ENCODE assay signal across 8 mouse cellular contexts in genomic region chr16:11908461-11909014, GRCm38 (mm10). TPM values are rescaled to one million over a fixed set of nuclear protein-coding genes. Genes with fewer than 3 reads are reported as not detected.
A peak's percentile ranks its signal among the peaks of the same experiment; 100 is the strongest.
DNase-seq lines count a peak whose midpoint lies in the region; ATAC-seq and TF ChIP-seq lines count a peak whose summit lies in the region.

No protein-coding gene starts in this region.

- H3K27me3 ChIP-seq in heart, adult 2 months (ENCODE audit: control insufficient read depth, insufficient read depth, low read length) = no peaks in the 10 kb centered on the region
- no peaks in the 10 kb centered on the region for H3K27me3 ChIP-seq in C2C12 (ENCODE audit: control insufficient read depth, insufficient read depth, insufficient read length)
- no peaks in the 10 kb centered on the region for H3K27me3 ChIP-seq in hindbrain, embryonic 11.5 days (ENCODE audit: control insufficient read depth, insufficient read depth, low read length)
- no peaks in the 10 kb centered on the region for H3K27me3 ChIP-seq in liver, embryonic 16.5 days (ENCODE audit: control insufficient read depth, insufficient read depth, low read depth, low read length)

- H3K9me3 ChIP-seq in hindbrain, embryonic 11.5 days (ENCODE audit: control insufficient read depth, low read length) = no peaks in the 10 kb centered on the region
- H3K9me3 ChIP-seq in liver, embryonic 16.5 days (replicated peaks; ENCODE audit: control insufficient read depth, low read length) = no peaks in the 10 kb centered on the region

- H3ac ChIP-seq in C2C12 (ENCODE audit: control insufficient read depth, insufficient read length, low read depth) = peak overlapping the region; percentile 72

- no peak for TF ChIP-seq EP300 in heart, adult 2 months (IDR thresholded peaks at IDR 0.05; ENCODE audit: insufficient read depth, low read depth, low read length)

- peak overlapping the region; percentile 52 for H3K4me2 ChIP-seq in hindbrain, embryonic 11.5 days (replicated peaks; ENCODE audit: low read depth, low read length)
- H3K4me2 ChIP-seq in liver, embryonic 16.5 days (ENCODE audit: low read depth, low read length) = peak overlapping the region; percentile 77

- WGBS in heart, adult 2 months = 13% methylated on average over 11 of the region's 11 CpGs
- WGBS in hindbrain, embryonic 11.5 days = 23% methylated on average over 11 of the region's 11 CpGs
- 18% methylated on average over 11 of the region's 11 CpGs for WGBS in liver, embryonic 16.5 days (ENCODE audit: insufficient replicate concordance)

- intact Hi-C loops in heart, adult 2 months (cut with DNase I) = loop anchor here (1.0 to 5.0 kb wide), 3 partner anchors 28 to 731 kb away; partner anchors contain the start of genes Gspt1 and Zc3h7a
- intact Hi-C loops in heart, postnatal 14 days (cut with DNase I) = no loop called here

- peak; percentile 62 for ATAC-seq in hindbrain, embryonic 11.5 days (ENCODE audit: low FRiP score)
- ATAC-seq in liver, embryonic 16.5 days (ENCODE audit: low read depth) = peak; percentile 22

- no peak for TF ChIP-seq CTCF in heart, adult 2 months (IDR thresholded peaks at IDR 0.05)
- TF ChIP-seq CTCF in C2C12 (IDR thresholded peaks at IDR 0.05; ENCODE audit: control insufficient read depth, insufficient read depth, insufficient read length) = no peak

- TF ChIP-seq POLR2A in heart, adult 2 months (IDR thresholded peaks at IDR 0.05; ENCODE audit: insufficient read depth, low read depth, low read length) = no peak

- H3K9ac ChIP-seq in heart, adult 2 months (ENCODE audit: low read depth, low read length) = peak overlapping the region; percentile 88
- peak overlapping the region; percentile 62 for H3K9ac ChIP-seq in hindbrain, embryonic 11.5 days (ENCODE audit: low read depth, low read length)
- peak overlapping the region; percentile 67 for H3K9ac ChIP-seq in liver, embryonic 16.5 days (ENCODE audit: low read depth, low read length)

- H3K79me3 ChIP-seq in C2C12 (ENCODE audit: low read depth) = peaks cover 25% of the 10 kb centered on the region

- H3K79me2 ChIP-seq in heart, adult 2 months (replicated peaks; ENCODE audit: control insufficient read depth, insufficient read depth, low read length) = 0 out of 2 replicates have a peak, but pooled peaks cover 1% of the 10 kb centered on the region
- H3K79me2 ChIP-seq in C2C12 (ENCODE audit: control insufficient read depth, insufficient read depth) = peaks cover 49% of the 10 kb centered on the region

- H3K27ac ChIP-seq in heart, adult 2 months = peak overlapping the region; percentile 98
- no peak overlapping the region for H3K27ac ChIP-seq in hindbrain, embryonic 11.5 days (ENCODE audit: low read depth, low read length)
- peak overlapping the region; percentile 61 for H3K27ac ChIP-seq in liver, embryonic 16.5 days (ENCODE audit: low read length)

- peaks cover 11% of the 10 kb centered on the region for H3K36me3 ChIP-seq in heart, adult 2 months (ENCODE audit: control insufficient read depth, insufficient read depth, low read length)
- peaks cover 10% of the 10 kb centered on the region for H3K36me3 ChIP-seq in C2C12 (ENCODE audit: control insufficient read depth, insufficient read depth)
- no peaks in the 10 kb centered on the region for H3K36me3 ChIP-seq in hindbrain, embryonic 11.5 days (ENCODE audit: control insufficient read depth, insufficient read depth, low read length)
- H3K36me3 ChIP-seq in liver, embryonic 16.5 days (ENCODE audit: control insufficient read depth, insufficient read depth) = no peaks in the 10 kb centered on the region

- H3K4me3 ChIP-seq in heart, adult 2 months = peak overlapping the region; percentile 92
- H3K4me3 ChIP-seq in C2C12 (ENCODE audit: insufficient read depth, poor library complexity, severe bottlenecking) = peak overlapping the region; percentile 65
- peak overlapping the region; percentile 40 for H3K4me3 ChIP-seq in hindbrain, embryonic 11.5 days (ENCODE audit: low read depth, low read length)
- peak overlapping the region; percentile 70 for H3K4me3 ChIP-seq in liver, embryonic 16.5 days (ENCODE audit: low read depth, low read length)

- H3K4me1 ChIP-seq in heart, adult 2 months (ENCODE audit: control insufficient read depth, insufficient read depth, low read length) = peaks cover 11% of the 10 kb centered on the region
- no peaks in the 10 kb centered on the region for H3K4me1 ChIP-seq in hindbrain, embryonic 11.5 days (replicated peaks; ENCODE audit: control insufficient read depth, insufficient read depth, low read length)
- peaks cover 9% of the 10 kb centered on the region for H3K4me1 ChIP-seq in liver, embryonic 16.5 days (ENCODE audit: control insufficient read depth, low read depth, low read length)

- DNase-seq in heart, adult 2 months = no peak
- DNase-seq in heart, postnatal 14 days = no peak
- DNase-seq in cerebellum, postnatal 14 days = peak; percentile 69 to 76
- no peak for DNase-seq in hindbrain, embryonic 11.5 days (ENCODE audit: low spot score)
- DNase-seq in right cerebral cortex, postnatal 36 days (ENCODE audit: low spot score in 2 of 2) = no peak
- no peak for DNase-seq in right cerebral cortex, adult 2 months (ENCODE audit: low spot score in 2 of 2)

TF ChIP-seq in C2C12, 6 proteins besides CTCF, POLR2A, EP300 and RAD21:
- TF ChIP-seq FOSL1 (IDR thresholded peaks at IDR 0.05; ENCODE audit: insufficient read depth, low read length, poor library complexity, severe bottlenecking) = no peak
- no peak for TF ChIP-seq USF1 (IDR thresholded peaks at IDR 0.05; ENCODE audit: low read depth)
- TF ChIP-seq CEBPB (IDR thresholded peaks at IDR 0.05; ENCODE audit: low read depth) = no peak
- no peak for TF ChIP-seq MYOG (IDR thresholded peaks at IDR 0.05; ENCODE audit: control insufficient read depth, extremely low read depth, insufficient read length)
- no peak for TF ChIP-seq MYOD1 (IDR thresholded peaks at IDR 0.05; ENCODE audit: control insufficient read depth, insufficient read length, low read depth)
- TF ChIP-seq MAX (IDR thresholded peaks at IDR 0.05) = no peak

RNA-seq across cellular contexts. Expression of gene Cpped1, which starts 0.7 kb away (rescaled TPM):
- total RNA-seq in heart, adult 2 months (2021) = 10 to 100 TPM; 49.8 to 54.1 TPM
- 30.1 and 41.6 TPM in 2 replicates for polyA plus RNA-seq in heart, adult 2 months (2012; rRNA removed)
- total RNA-seq in heart, postnatal 14 days (2021) = 10 to 100 TPM; 59.7 to 61.2 TPM
- polyA plus RNA-seq in C2C12 (2012; fragmentation: generic; extraction: Trizol) = 34.9 TPM
- 16.9 and 17.0 TPM in 2 replicates for polyA plus RNA-seq in hindbrain, embryonic 11.5 days (2014; fragmentation: Nextera tagmentation; extraction: Ambion mirVana)
- polyA plus RNA-seq in liver, embryonic 16.5 days (2015; fragmentation: Nextera tagmentation; extraction: Ambion mirVana) = 8.8 and 10.8 TPM in 2 replicates

Comparison
In these comparisons a context has a peak if more than half of its experiments do, and no peak if none do; other contexts are left out.
1. DNase-seq: peak in cerebellum, postnatal 14 days (2 of 2); none in heart, adult 2 months (0 of 2), heart, postnatal 14 days (0 of 2), hindbrain, embryonic 11.5 days (single experiment), right cerebral cortex, postnatal 36 days (0 of 2) and right cerebral cortex, adult 2 months (0 of 2).
2. H3K4me3 ChIP-seq: peak in every context shown above with its lines; median percentile 92 in heart, adult 2 months; 70 in liver, embryonic 16.5 days; 65 in C2C12; 40 in hindbrain, embryonic 11.5 days.
3. Peak in every context shown above with its lines, with median percentiles within 50 percentile points of each other: H3K9ac ChIP-seq.